Mouse (Mus musculus) bone marrow macrophage, adult 2 months (primary cell): ENCODE measurements at regions not wholly inside any gene's neighbourhood (a gene's known extent, or its start where the extent isn't known, plus 50 kb on each side); places are given as distances from the start of the nearest gene placed in this dataset.

ENCODE experiments used
- CTCF ChIP-seq: IDR thresholded peaks from 2 replicates; pipeline ENCODE4 v1.5.1; 2012; ENCODE audit warnings: low read depth, mild to moderate bottlenecking, low read length, moderate library complexity
- POLR2A ChIP-seq: IDR thresholded peaks from 2 replicates; pipeline ENCODE4 v1.6.1; 2012; ENCODE audit warnings: mild to moderate bottlenecking, low read depth, low read length, borderline replicate concordance

DNA sequence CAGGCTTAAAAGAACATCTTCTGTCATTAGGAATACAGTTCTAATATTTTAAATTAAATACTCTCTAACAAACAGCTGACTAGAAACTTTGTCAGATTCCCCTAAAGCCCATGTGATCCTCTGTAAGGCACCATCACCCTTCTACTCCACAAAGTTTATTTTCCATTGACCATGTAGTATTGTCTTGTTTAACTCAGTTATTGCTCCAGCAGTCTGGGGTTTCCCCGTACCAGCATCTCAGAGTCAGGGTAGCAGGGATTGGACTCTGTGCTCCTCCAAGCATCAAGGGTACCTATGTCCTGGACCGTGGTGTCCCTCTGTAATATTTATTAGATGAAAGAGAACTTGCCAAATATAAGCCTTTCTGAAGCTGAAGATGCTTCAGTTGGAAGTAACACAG lies 322.4 kb upstream of the Adamts16 start:
- TF ChIP-seq CTCF = no peak
- TF ChIP-seq POLR2A = no peak
